8 mouse cellular contexts compared by ENCODE assay signal in genomic region chr16:88112551-88113138, GRCm38 (mm10).
DNase-seq lines count a peak whose midpoint lies in the region; ATAC-seq and TF ChIP-seq lines count a peak whose summit lies in the region.

No protein-coding gene starts in this region.

- H3K9me3 ChIP-seq in heart, embryonic 12.5 days (replicated peaks), result no peaks in the 10 kb centered on the region

- DNase-seq in gastrocnemius, postnatal 14 days, result peak; percentile 8
- no peak for DNase-seq in gastrocnemius, adult 8-10 months (ENCODE audit: low spot score in 2 of 2)
- DNase-seq in retina, adult 2 months (ENCODE audit: low read depth, low spot score), result peak; percentile 4
- DNase-seq in retina, postnatal 1 day, result no peak
- DNase-seq in frontal cortex, adult 2 months (ENCODE audit: extremely low spot score in 1 of 2, low spot score in 1 of 2), result peak; percentile 17 to 46
- no peak for DNase-seq in spleen, postnatal 14 days (ENCODE audit: low spot score in 2 of 2)

- no peaks in the 10 kb centered on the region for H3K36me3 ChIP-seq in myocyte (ENCODE audit: control insufficient read depth, insufficient read depth)
- no peaks in the 10 kb centered on the region for H3K36me3 ChIP-seq in heart, embryonic 12.5 days

- ATAC-seq in heart, embryonic 12.5 days (ENCODE audit: insufficient number of reproducible peaks, low FRiP score), result no peak

- H3K79me2 ChIP-seq in myocyte (ENCODE audit: control insufficient read depth, insufficient read depth), result no peaks in the 10 kb centered on the region

- H3K4me1 ChIP-seq in heart, embryonic 12.5 days (replicated peaks), result no peaks in the 10 kb centered on the region

- no peak overlapping the region for H3ac ChIP-seq in myocyte (ENCODE audit: control insufficient read depth, insufficient read length)

- H3K27ac ChIP-seq in heart, embryonic 12.5 days (ENCODE audit: poor library complexity, severe bottlenecking), result no peak overlapping the region

- H3K9ac ChIP-seq in heart, embryonic 12.5 days, result no peak overlapping the region

- TF ChIP-seq POLR2A in myocyte (IDR thresholded peaks at IDR 0.05; ENCODE audit: insufficient read length, low read depth), result no peak

- H3K27me3 ChIP-seq in myocyte (ENCODE audit: control insufficient read depth, insufficient read depth, insufficient read length), result no peaks in the 10 kb centered on the region
- H3K27me3 ChIP-seq in heart, embryonic 12.5 days (replicated peaks), result no peaks in the 10 kb centered on the region

- 68% methylated on average over 8 of the region's 8 CpGs for WGBS in heart, embryonic 12.5 days

- H3K4me2 ChIP-seq in myocyte (ENCODE audit: low read depth), result peak overlapping the region; percentile 40
- H3K4me2 ChIP-seq in heart, embryonic 12.5 days, result no peak overlapping the region

- intact Hi-C loops in gastrocnemius, postnatal 14 days (cut with DNase I; ENCODE audit: low total_unique reads), result no loop called here

- H3K4me3 ChIP-seq in myocyte, result no peak overlapping the region
- H3K4me3 ChIP-seq in heart, embryonic 12.5 days, result no peak overlapping the region

TF ChIP-seq in myocyte, 11 proteins besides CTCF, POLR2A, EP300 and RAD21:
- TF ChIP-seq POLR2AphosphoS2 (IDR thresholded peaks at IDR 0.05; ENCODE audit: insufficient read length, low read depth) (no peak), CEBPB (IDR thresholded peaks at IDR 0.05; ENCODE audit: insufficient read depth, poor library complexity, severe bottlenecking) (no peak), USF1 (IDR thresholded peaks at IDR 0.05; ENCODE audit: low read depth) (no peak), MYOD1 (IDR thresholded peaks at IDR 0.05; ENCODE audit: control insufficient read depth in 1 of 3, insufficient read length in 2 of 3, low read depth in 2 of 3) (no peak), MAX (IDR thresholded peaks at IDR 0.05; ENCODE audit: low read depth) (no peak), E2F4 (IDR thresholded peaks at IDR 0.05; ENCODE audit: insufficient read depth) (no peak)

Comparison
In these comparisons a context has a peak if more than half of its experiments do, and no peak if none do; other contexts are left out.
1. DNase-seq: peak in gastrocnemius, postnatal 14 days (single experiment), retina, adult 2 months (single experiment) and frontal cortex, adult 2 months (2 of 2); none in gastrocnemius, adult 8-10 months (0 of 2), retina, postnatal 1 day (single experiment) and spleen, postnatal 14 days (0 of 2).